Mouse (Mus musculus) adrenal gland, postnatal 10 days (tissue): ENCODE results near the gene Igll1. TPM values are rescaled to one million over a fixed set of nuclear protein-coding genes. Genes with fewer than 3 reads are reported as not detected.
A peak's percentile ranks its signal among the peaks of the same experiment; 100 is the strongest.

Source experiments
- DNase-seq: peaks from one replicate; pipeline ENCODE4 v3.0.0; 2021; ENCODE audit warnings: mixed read lengths
- total RNA-seq, 2 experiments: library from RNA; stranded (reverse); gene quantifications; 2 replicates each; pipeline ENCODE4 v1.2.3; 2021

Gene Igll1
- total RNA-seq, 2 experiments from 2014 or later = 0.61 to 1.3 TPM

DNA sequence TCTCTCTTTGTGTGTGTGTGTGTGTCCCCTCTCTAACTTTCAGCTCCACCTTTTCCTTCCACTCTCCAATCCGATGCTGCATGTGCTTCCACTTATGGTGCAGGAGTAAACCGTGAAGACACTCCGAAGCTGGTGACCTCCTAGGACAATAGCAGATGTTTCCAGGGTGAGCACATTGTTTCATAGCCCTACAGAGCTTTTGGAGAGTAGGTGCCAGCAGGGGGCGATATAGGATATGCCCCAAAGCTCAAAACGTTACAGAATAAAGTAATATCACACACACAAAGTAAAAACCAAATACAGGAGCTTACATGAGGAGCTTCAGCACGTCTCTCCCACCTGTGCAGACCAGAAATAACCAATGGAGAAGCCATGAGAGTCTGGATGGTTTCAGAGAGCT lies 8.9 kb downstream of the Igll1 start:
- peak; percentile 79 for DNase-seq

DNA sequence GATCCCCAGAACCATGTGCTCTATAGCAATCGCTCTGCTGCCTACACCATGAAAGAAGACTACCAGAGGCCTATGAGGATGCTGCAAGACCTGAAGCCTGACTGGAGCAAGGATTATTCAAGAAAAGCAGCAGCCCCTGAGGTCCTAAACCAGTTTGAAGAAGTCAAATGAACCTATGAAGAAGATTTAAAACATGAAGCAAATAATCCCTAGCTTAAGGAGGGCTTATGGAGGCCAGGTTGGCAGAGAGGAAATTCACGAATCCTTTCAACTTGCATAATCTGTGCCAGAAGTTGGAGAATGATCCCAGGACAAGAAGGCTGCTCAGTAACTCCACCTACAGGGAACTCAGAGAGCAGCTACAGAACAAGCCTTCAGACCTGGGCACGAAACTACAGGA lies 11.4 kb downstream of the Igll1 start:
- no peak for DNase-seq

GRCm38 (mm10) chr16:16849196-16849595 lies 14.6 kb downstream of the Igll1 start:
- no peak for DNase-seq

DNA sequence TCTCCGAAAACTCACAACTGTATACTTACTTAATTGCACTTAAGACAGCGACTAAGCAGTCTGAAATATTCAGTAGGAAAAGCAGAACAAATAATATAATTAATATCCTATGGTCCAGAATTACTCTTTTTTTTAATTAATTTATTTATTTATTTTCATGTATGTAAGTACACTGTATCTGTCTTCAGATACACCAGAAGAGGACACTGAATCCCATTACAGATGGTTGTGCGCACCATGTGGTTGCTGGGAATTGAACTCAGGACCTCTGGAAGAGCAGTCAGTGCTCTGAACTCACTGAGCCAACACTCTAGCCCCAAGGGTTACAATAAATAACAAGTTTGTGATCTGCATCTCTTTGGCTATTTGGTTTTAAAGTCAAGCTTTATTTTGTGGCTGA lies 34.1 kb downstream of the Igll1 start:
- DNase-seq = no peak

DNA sequence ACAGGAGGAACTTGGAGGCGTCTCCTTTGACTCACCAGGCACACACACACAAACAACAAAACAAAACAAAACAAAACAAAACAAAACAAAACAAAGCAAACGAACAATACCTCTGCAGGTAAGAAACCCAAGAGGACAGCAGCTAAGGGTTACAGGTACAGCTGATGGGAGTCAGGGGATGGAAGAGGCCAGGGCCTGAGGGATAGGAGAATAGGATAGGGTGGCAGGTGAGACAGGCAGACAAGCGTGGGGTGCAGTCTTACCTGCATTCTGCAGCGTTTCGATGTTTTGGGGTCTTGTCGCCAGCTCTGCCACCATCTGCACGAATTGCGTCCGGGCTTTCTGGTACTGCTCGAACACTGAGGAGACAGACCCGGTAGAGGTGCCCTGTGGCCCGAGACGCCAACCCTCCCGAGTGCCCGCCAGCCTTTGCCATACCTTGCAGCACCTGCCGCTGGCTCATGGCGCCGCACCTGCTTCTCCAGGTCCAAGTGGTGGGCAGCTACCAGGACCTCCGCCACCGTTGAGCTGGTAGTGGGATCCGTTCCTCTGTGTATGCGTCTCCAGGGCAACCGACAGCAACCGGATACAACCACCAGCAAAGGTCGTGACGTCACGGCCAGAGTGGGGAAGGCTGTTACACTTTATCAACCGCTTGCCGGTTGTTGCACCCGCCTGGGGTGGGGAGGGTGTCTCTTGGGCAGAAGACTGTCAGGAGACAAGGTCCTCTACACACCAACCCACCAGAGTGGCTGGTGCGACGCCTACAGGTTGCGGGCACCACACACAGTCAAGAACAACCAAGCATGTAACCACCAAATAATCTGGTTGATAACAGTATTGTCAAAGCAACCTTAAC lies 34.8 kb downstream of the Igll1 start, which contains the start of gene Spag6l:
Spag6l (minus strand) TSS at position 700 of the 859 bp plus-strand sequence.
- peak; percentile 47 for DNase-seq

DNA sequence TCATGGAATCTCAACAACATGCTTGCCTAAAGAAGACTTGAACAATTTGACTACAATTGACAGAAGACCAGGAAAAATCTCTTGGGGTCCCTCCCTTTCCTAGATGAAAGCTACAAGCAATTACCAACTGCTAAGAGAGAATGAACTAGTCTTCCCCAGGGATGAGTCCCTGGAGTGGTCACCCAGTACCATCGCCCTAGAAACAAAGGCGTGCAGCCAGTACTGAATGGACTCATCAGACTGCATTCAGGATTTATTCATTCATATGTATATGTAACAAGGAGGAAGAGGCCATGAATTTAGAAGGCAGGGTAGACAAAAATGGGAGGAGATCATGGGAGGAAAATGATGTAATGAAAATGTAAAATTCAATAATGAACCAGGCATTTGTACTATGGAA lies 37.6 kb downstream of the Igll1 start:
- no peak for DNase-seq

- no peak for DNase-seq
These were observed 38.3 kb downstream of the Igll1 start for GRCm38 (mm10) chr16:16825476-16825875.

Other genes with a start within 250 kb of the Igll1 start
- not detected for gene Olfr19, start 187.6 kb downstream of the Igll1 start, total RNA-seq
- under 1 TPM; 0.24 to 0.27 TPM for gene Spag6l, start 34.5 kb downstream of the Igll1 start, total RNA-seq
- 10 to 100 TPM; 58.1 to 69.8 TPM for gene Top3b, start 6.8 kb upstream of the Igll1 start, total RNA-seq
- gene Vpreb1, start 6.9 kb upstream of the Igll1 start, total RNA-seq = 1 to 10 TPM in 1 of 2 experiments, under 1 TPM in 1; 0.55 to 1.2 TPM
- 10 to 100 TPM; 39.3 to 40.3 TPM for gene Ppm1f, start 32.5 kb upstream of the Igll1 start, total RNA-seq
- gene Mapk1, start 119.4 kb upstream of the Igll1 start, total RNA-seq = 100 to 1,000 TPM; 154 to 160 TPM
- gene Ypel1, start 205.7 kb upstream of the Igll1 start, total RNA-seq = 1 to 10 TPM; 6.2 to 9.4 TPM
- 10 to 100 TPM; 76.2 to 84.6 TPM for gene Ppil2, start 247.3 kb upstream of the Igll1 start, total RNA-seq